Mouse (Mus musculus) hematopoietic stem cell, adult 5-6 weeks (primary cell): Measurements from ENCODE around the gene Fuom. TPM values are rescaled to one million over a fixed set of nuclear protein-coding genes. Genes with fewer than 3 reads are reported as not detected.

ENCODE experiments used
- ATAC-seq, 2 experiments: fragments of 125-278 bp in 1 of 2; replicated peaks in 1 of 2; 2 replicates each; pipeline ENCODE4 v1.8.0; 2016 to 2017; ENCODE audit warnings: inconsistent platforms in 2 of 2, mild to moderate bottlenecking in 2 of 2, moderate number of reproducible peaks in 2 of 2, low read depth in 1 of 2, moderate TSS enrichment in 1 of 2; ENCODE audit not compliant: low FRiP score in 2 of 2, poor library complexity in 2 of 2, severe bottlenecking in 2 of 2, insufficient read depth in 1 of 2, low TSS enrichment in 1 of 2
- total RNA-seq: library from RNA; stranded (forward); fragments of 172-1452, 232-1000 nt; gene quantifications from 2 replicates; pipeline ENCODE4 v1.2.3, GENCODE M21; 2017

The Fuom gene
- total RNA-seq, 1 experiment from 2014 or later, result 7.6 TPM

GRCm38 (mm10) chr7:140070042-140070711 is 32.1 kb downstream of the Fuom start:
- ATAC-seq, result 0 out of 4 replicates have a peak, but pooled peaks of 1 of the 2 experiments have one; percentile 22

GRCm38 (mm10) chr7:140067397-140067796 is 34.8 kb downstream of the Fuom start:
- no peak for ATAC-seq

- peak; percentile 60 to 67; a peak in 2 of 4 replicates for ATAC-seq
Measured at GRCm38 (mm10) chr7:140063092-140063491, 39.1 kb downstream of the Fuom start.

- ATAC-seq, result peak in 1 of 2 experiments; percentile 41; a peak in 1 of 4 replicates
Measured at GRCm38 (mm10) chr7:140062307-140062706, 39.9 kb downstream of the Fuom start.

- ATAC-seq, result no peak
Measured at GRCm38 (mm10) chr7:140061832-140062130, 40.5 kb downstream of the Fuom start.

- no peak; a peak in 1 of 4 replicates for ATAC-seq
Measured at GRCm38 (mm10) chr7:140060936-140061831, 41.1 kb downstream of the Fuom start.

- ATAC-seq, result no peak
Measured at GRCm38 (mm10) chr7:140059601-140060000, 42.6 kb downstream of the Fuom start.

- no peak for ATAC-seq
Measured at GRCm38 (mm10) chr7:140058528-140058927, 43.7 kb downstream of the Fuom start.

- no peak for ATAC-seq
Measured at GRCm38 (mm10) chr7:140057413-140058407, 44.5 kb downstream of the Fuom start.

GRCm38 (mm10) chr7:140054124-140054523 is 48.1 kb downstream of the Fuom start:
- no peak for ATAC-seq

- ATAC-seq, result peak; percentile 36 to 40; a peak in 2 of 4 replicates
Measured at GRCm38 (mm10) chr7:140049115-140049689, 53.0 kb downstream of the Fuom start.

GRCm38 (mm10) chr7:140048361-140049114 is 53.7 kb downstream of the Fuom start, which contains the start of gene Msx3:
Msx3 (minus strand) TSS chr7:140049089.
- ATAC-seq, result peak in 1 of 2 experiments; percentile 10; a peak in 1 of 4 replicates

- ATAC-seq, result peak; percentile 11 to 17; a peak in 1 of 4 replicates
Measured at GRCm38 (mm10) chr7:140047811-140048311, 54.4 kb downstream of the Fuom start.
